Mouse (Mus musculus) kidney, embryonic 14.5 days (tissue): ENCODE data around the gene Dock8. TPM values are rescaled to one million over a fixed set of nuclear protein-coding genes. Genes with fewer than 3 reads are reported as not detected.
A peak's percentile ranks its signal among the peaks of the same experiment; 100 is the strongest.

Source experiments
- ATAC-seq: fragments of 200-750 bp; cut with Nextera tagmentation; 2 replicates; pipeline ENCODE4 v1.8.0; 2017; ENCODE audit warnings: moderate number of reproducible peaks, mild to moderate bottlenecking, moderate TSS enrichment, moderate library complexity; ENCODE audit not compliant: low FRiP score, low TSS enrichment
- H3K27ac ChIP-seq: fragments of 300-500 bp; sonication (generic); 2 replicates; pipeline ENCODE4 v1.5.1; 2014; ENCODE audit warnings: low read depth, mild to moderate bottlenecking, low read length, moderate library complexity, mixed read lengths
- H3K27me3 ChIP-seq: fragments of 300-500 bp; sonication (generic); 2 replicates; pipeline ENCODE4 v1.6.1; 2014; ENCODE audit warnings: mild to moderate bottlenecking, low read length; ENCODE audit not compliant: control insufficient read depth, insufficient read depth
- H3K36me3 ChIP-seq: fragments of 300-500 bp; sonication (generic); 2 replicates; pipeline ENCODE4 v1.6.1; 2014; ENCODE audit warnings: low read length, mixed read lengths; ENCODE audit not compliant: control insufficient read depth, insufficient read depth
- H3K4me1 ChIP-seq: fragments of 300-500 bp; sonication (generic); 2 replicates; pipeline ENCODE4 v1.6.1; 2014; ENCODE audit warnings: low read length, mixed read lengths; ENCODE audit not compliant: control insufficient read depth, insufficient read depth
- H3K4me2 ChIP-seq: fragments of 300-500 bp; sonication (generic); replicated peaks from 2 replicates; pipeline ENCODE4 v1.6.1; 2014; ENCODE audit warnings: low read depth, mild to moderate bottlenecking, low read length
- H3K4me3 ChIP-seq: fragments of 300-500 bp; sonication (generic); 2 replicates; pipeline ENCODE4 v1.5.1; 2014; ENCODE audit warnings: mild to moderate bottlenecking, low read length
- H3K9ac ChIP-seq: fragments of 300-500 bp; sonication (generic); 2 replicates; pipeline ENCODE4 v1.6.1; 2014; ENCODE audit warnings: low read depth, mild to moderate bottlenecking, low read length, moderate library complexity
- H3K9me3 ChIP-seq: fragments of 300-500 bp; sonication (generic); 2 replicates; pipeline ENCODE4 v1.6.1; 2016; ENCODE audit warnings: low read length; ENCODE audit not compliant: control insufficient read depth
- WGBS: fragments of 180-500 bp; shearing (Covaris S2); extraction: QIAGEN DNeasy Blood & Tissue Kit; methylation state at CpG from one replicate; pipeline ENCODE4 v1.1.7; 2014; 5-methylcytosine and 5-hydroxymethylcytosine counted together
- polyA plus RNA-seq: library from polyadenylated mRNA; unstranded; fragments of >200 nt; fragmentation: Nextera tagmentation; extraction: Ambion mirVana; gene quantifications from 2 replicates; pipeline ENCODE4 v1.2.1, GENCODE M21; 2014

Gene Dock8
- polyA plus RNA-seq, 1 experiment from 2014 or later: 4.9 TPM

DNA sequence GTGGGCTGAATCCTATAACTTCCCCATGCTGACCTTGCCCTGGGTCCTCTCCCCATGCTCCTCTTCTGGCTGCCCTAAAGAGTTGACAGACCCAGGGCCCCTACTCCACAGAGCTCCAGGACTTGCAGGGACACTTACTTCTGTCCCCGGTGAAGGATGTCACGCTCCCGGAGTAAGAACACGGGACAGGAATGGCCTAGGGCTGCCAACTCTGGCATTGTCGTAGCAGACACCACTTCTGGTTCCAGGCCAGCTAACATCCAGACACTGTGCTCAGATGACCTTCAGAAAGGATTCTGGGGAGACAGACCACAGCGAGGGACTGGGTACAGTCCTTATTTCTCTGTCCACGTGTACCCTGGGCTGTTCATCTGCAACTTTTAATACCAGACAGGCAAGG lies 155.9 kb downstream of the Dock8 start:
- no peak overlapping the region for H3K4me3 ChIP-seq
- no peak overlapping the region for H3K27ac ChIP-seq
- H3K9ac ChIP-seq: no peak overlapping the region
- no peak overlapping the region for H3K4me2 ChIP-seq
- no peaks in the 10 kb centered on the region for H3K36me3 ChIP-seq
- H3K4me1 ChIP-seq: no peaks in the 10 kb centered on the region
- no peak for ATAC-seq
- no peaks in the 10 kb centered on the region for H3K9me3 ChIP-seq
- WGBS: 89% methylated on average over 7 of the region's 7 CpGs
- H3K27me3 ChIP-seq: no peaks in the 10 kb centered on the region

DNA sequence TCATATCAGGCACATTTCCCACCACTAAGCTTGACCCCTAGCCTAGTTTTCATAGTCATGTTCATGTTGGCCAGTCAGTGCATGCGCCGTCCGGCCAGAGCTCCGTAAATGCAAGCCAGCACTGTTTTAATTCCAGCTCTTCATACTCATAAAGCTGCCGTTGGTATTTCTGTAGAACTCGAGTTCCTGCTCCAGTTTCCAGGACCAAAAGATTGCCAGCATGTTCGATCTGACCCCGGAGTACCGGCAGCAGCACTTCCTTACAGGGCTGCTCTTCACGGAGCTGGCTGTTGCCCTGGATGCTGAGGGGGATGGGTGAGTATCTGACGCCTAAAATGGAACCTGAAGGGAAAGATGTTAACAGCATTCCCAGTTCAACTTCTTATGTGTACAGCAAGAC lies 156.4 kb downstream of the Dock8 start:
- no peak overlapping the region for H3K4me3 ChIP-seq
- H3K36me3 ChIP-seq: no peaks in the 10 kb centered on the region
- no peaks in the 10 kb centered on the region for H3K4me1 ChIP-seq
- no peak overlapping the region for H3K9ac ChIP-seq
- no peak overlapping the region for H3K27ac ChIP-seq
- no peak overlapping the region for H3K4me2 ChIP-seq
- H3K27me3 ChIP-seq: no peaks in the 10 kb centered on the region
- H3K9me3 ChIP-seq: no peaks in the 10 kb centered on the region
- ATAC-seq: no peak
- 80% methylated on average over 11 of the region's 11 CpGs for WGBS

DNA sequence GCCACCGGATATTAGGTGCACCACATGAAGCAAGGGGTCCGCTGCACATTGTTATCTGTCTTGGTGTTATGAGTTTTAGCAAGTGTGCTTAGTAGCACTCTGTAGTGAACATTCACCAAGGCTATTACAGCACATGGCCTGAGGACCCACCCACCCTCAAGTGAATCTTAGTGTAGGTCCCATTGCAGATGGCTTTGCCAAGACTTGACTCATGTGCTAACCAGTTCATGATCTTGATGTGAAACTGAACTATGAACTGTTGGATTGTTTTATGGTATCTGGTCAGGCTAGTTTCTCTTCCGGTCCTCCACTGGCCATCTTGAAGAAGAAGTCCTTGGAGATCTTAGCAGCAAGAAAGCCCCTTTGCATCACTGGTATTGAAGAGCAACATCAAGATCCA lies 162.9 kb downstream of the Dock8 start:
- no peak overlapping the region for H3K9ac ChIP-seq
- 81% methylated on average over 3 of the region's 3 CpGs for WGBS
- no peak for ATAC-seq

DNA sequence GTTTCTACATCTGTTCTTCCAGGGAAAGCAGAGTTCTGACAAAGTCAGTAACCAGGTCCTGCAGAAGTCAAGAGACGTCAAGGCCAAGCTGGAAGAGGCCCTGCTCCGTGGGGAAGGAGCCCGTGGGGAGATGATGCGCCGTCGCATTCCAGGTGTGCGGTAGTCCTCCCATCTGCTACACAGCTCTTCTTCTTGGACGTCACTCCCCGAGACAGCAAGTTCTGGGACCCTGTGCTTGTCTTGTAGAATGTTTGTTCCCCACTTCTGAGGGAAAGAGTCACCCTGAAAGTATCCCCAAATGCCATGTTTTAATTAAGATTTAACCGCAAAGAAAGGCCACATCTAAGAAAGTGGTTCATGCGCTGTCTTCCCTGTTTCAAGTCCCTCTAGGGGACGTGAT lies 164.1 kb downstream of the Dock8 start:
- H3K4me2 ChIP-seq: no peak overlapping the region
- no peaks in the 10 kb centered on the region for H3K27me3 ChIP-seq
- ATAC-seq: no peak
- 88% methylated on average over 12 of the region's 12 CpGs for WGBS
- no peaks in the 10 kb centered on the region for H3K4me1 ChIP-seq
- no peak overlapping the region for H3K27ac ChIP-seq
- H3K4me3 ChIP-seq: no peak overlapping the region
- no peaks in the 10 kb centered on the region for H3K9me3 ChIP-seq
- H3K36me3 ChIP-seq: no peaks in the 10 kb centered on the region
- no peak overlapping the region for H3K9ac ChIP-seq

More for the DNA sequence above, 162.9 kb downstream of the Dock8 start:
- no peaks in the 10 kb centered on the region for H3K36me3 ChIP-seq
- no peaks in the 10 kb centered on the region for H3K9me3 ChIP-seq
- H3K4me3 ChIP-seq: no peak overlapping the region
- no peak overlapping the region for H3K27ac ChIP-seq
- H3K4me1 ChIP-seq: no peaks in the 10 kb centered on the region
- H3K4me2 ChIP-seq: no peak overlapping the region
- H3K27me3 ChIP-seq: no peaks in the 10 kb centered on the region

DNA sequence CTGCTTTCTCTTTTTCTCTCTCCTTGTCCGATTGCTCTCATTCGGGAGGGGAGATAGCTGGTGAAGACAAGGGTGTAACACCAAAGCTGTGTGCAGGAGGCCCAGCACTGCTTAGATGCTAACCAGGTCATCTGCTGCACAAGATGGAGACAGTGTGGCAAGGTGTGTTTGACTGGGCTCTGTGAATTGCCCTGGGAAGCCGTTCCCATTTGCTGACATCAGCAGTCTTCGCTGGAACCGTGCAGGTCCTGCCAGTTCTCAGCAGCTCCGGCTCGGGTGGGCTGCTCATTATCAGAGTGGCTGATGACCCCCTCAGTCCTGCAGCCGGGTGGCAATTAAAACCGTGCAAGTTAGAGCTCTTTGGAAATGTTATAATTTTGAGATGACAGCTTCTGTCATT lies 167.1 kb downstream of the Dock8 start:
- Histone ChIP-seq H3K27me3 (no peaks in the 10 kb centered on the region), H3K9me3 (no peaks in the 10 kb centered on the region), H3K36me3 (no peaks in the 10 kb centered on the region), H3K4me2 (no peak overlapping the region), H3K4me1 (no peaks in the 10 kb centered on the region), H3K27ac (no peak overlapping the region), H3K4me3 (no peak overlapping the region), H3K9ac (no peak overlapping the region)
- WGBS: 62% methylated on average over 9 of the region's 9 CpGs
- no peak for ATAC-seq

DNA sequence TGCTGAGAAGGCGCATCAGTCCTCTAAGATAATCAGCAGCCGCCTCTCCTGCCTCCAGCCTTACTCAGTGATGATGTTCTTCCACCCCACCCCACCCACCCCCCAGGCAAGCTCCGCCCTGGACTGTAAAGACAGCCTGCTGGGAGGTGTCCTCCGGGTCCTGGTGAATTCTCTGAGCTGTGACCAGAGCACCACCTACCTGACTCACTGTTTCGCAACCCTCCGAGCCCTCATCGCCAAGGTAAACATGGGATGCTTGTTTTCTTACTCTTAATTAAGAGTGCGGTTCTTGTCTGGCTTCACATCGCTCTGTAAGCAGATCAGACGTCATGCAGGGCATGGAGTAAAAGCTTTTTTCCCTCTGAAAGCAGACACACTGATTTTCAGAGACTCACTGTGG lies 172.1 kb downstream of the Dock8 start:
- H3K27ac ChIP-seq: no peak overlapping the region
- H3K27me3 ChIP-seq: no peaks in the 10 kb centered on the region
- H3K4me2 ChIP-seq: no peak overlapping the region
- H3K9ac ChIP-seq: no peak overlapping the region
- H3K4me1 ChIP-seq: no peaks in the 10 kb centered on the region
- ATAC-seq: no peak
- H3K36me3 ChIP-seq: no peaks in the 10 kb centered on the region
- 54% methylated on average over 10 of the region's 10 CpGs for WGBS
- H3K9me3 ChIP-seq: no peaks in the 10 kb centered on the region
- no peak overlapping the region for H3K4me3 ChIP-seq

DNA sequence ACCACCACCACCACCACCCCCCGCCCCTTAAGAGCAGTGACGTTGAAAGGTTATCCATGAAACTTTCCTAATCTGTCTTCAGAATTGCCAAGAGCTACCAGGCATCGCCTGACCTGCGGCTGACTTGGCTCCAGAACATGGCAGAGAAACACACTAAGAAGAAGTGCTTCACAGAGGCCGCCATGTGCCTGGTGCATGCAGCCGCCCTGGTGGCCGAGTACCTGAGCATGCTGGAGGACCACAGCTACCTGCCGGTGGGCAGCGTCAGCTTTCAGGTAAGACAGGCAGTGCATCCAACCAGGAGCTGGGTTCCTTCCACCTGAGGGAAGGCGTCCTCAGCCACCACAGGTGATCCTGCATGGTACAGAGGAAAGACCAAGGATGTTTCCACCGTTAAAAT lies 177.4 kb downstream of the Dock8 start:
- H3K36me3 ChIP-seq: no peaks in the 10 kb centered on the region
- no peaks in the 10 kb centered on the region for H3K9me3 ChIP-seq
- H3K9ac ChIP-seq: no peak overlapping the region
- H3K4me2 ChIP-seq: no peak overlapping the region
- 93% methylated on average over 11 of the region's 11 CpGs for WGBS
- no peaks in the 10 kb centered on the region for H3K27me3 ChIP-seq
- no peaks in the 10 kb centered on the region for H3K4me1 ChIP-seq
- H3K27ac ChIP-seq: no peak overlapping the region
- ATAC-seq: no peak
- no peak overlapping the region for H3K4me3 ChIP-seq

DNA sequence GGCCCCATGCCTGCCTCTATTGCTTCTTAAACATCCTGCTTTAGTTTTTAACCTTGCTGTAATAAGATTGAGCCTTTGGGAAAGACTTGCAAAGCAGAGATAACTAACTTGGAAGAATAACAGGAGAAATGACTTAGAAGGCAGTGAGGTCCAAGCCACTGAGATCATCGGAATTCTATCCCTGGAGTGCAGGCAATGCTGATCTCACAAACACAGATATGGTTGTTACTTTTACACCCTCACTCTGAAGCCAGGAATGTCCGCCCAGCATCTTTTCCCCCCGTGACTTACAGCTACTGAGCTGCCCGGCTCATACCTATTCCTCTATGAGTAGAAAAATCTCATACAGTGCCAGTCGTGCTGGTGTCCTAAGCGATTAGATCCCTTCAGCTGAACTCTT lies 180.7 kb downstream of the Dock8 start:
- Histone ChIP-seq H3K4me3 (no peak overlapping the region), H3K4me1 (peaks cover 6% of the 10 kb centered on the region; the same call in 1 of the 2 replicates), H3K4me2 (no peak overlapping the region), H3K9me3 (no peaks in the 10 kb centered on the region), H3K27ac (no peak overlapping the region), H3K36me3 (no peaks in the 10 kb centered on the region), H3K27me3 (no peaks in the 10 kb centered on the region), H3K9ac (no peak overlapping the region)
- no peak for ATAC-seq
- 88% methylated on average over 6 of the region's 6 CpGs for WGBS

DNA sequence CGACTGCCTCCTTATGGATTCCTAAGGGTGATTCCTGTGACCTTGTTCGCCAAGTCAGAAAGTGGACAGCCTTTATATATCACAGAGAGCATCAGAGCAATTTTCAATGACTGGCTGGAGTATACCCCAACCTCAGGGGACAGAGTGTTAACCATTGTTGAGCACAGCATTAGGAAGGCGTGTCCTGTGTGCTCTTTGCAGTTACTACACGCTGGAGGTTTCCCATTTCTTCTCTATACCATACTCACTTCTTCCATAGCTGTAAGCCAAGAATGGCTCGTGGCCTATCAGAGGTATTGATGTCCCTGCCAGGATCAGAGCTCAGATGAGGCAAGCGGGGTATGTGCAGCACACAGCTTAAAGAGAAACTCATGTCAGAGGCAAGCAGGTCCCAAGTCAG lies 181.2 kb downstream of the Dock8 start:
- Histone ChIP-seq H3K27me3 (no peaks in the 10 kb centered on the region), H3K9ac (no peak overlapping the region), H3K27ac (no peak overlapping the region), H3K4me2 (no peak overlapping the region), H3K9me3 (no peaks in the 10 kb centered on the region), H3K4me1 (peaks cover 11% of the 10 kb centered on the region; the same call in 1 of the 2 replicates), H3K36me3 (no peaks in the 10 kb centered on the region), H3K4me3 (no peak overlapping the region)
- WGBS: 88% methylated on average over 6 of the region's 6 CpGs
- no peak for ATAC-seq

DNA sequence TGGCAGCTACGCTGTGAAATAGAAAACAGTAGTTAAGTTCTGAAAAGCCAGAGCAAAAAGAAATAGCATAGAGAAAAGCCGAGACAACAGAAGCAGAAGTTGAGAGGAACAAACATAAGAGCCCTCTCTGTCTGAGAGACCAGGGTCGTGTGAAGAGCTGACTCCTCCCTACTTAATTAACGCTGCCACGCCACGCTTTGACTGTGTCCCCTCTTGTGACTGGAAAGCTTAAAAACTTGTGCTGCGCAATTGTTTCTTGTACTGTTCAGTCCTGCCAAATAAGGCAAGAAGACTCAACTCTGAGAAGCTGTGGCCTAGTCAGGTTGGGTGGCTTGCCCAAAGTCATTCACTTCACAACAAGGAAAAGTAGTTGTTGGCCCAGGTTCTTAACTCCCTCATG lies 184.7 kb downstream of the Dock8 start:
- H3K4me2 ChIP-seq: no peak overlapping the region
- H3K9ac ChIP-seq: no peak overlapping the region
- H3K27ac ChIP-seq: peak overlapping the region; percentile 81
- WGBS: 53% methylated on average over 7 of the region's 7 CpGs
- no peaks in the 10 kb centered on the region for H3K36me3 ChIP-seq
- no peaks in the 10 kb centered on the region for H3K9me3 ChIP-seq
- no peak for ATAC-seq
- peaks cover 25% of the 10 kb centered on the region; the same call in 1 of the 2 replicates for H3K4me1 ChIP-seq
- no peak overlapping the region for H3K4me3 ChIP-seq
- no peaks in the 10 kb centered on the region for H3K27me3 ChIP-seq
